Mouse (Mus musculus) liver, embryonic 11.5 days (tissue): ENCODE data around the gene Dazap2. TPM values are rescaled to one million over a fixed set of nuclear protein-coding genes. Genes with fewer than 3 reads are reported as not detected.
A peak's percentile ranks its signal among the peaks of the same experiment; 100 is the strongest.

Source experiments
- ATAC-seq: fragments of 200-750 bp; cut with Nextera tagmentation; replicated peaks from 2 replicates; pipeline ENCODE4 v1.8.0; 2017; ENCODE audit warnings: moderate number of reproducible peaks, mild to moderate bottlenecking, moderate TSS enrichment, moderate library complexity; ENCODE audit not compliant: low FRiP score
- DNase-seq: peaks from one replicate; pipeline ENCODE4 v3.0.0-alpha.2; 2017; ENCODE audit warnings: low spot score
- H3K27ac ChIP-seq: fragments of 300-500 bp; sonication (generic); 2 replicates; pipeline ENCODE4 v1.5.1; 2014; ENCODE audit warnings: mild to moderate bottlenecking, low read depth, low read length, control low read depth
- H3K27me3 ChIP-seq: fragments of 300-500 bp; sonication (generic); replicated peaks from 2 replicates; pipeline ENCODE4 v1.6.1; 2014; ENCODE audit warnings: low read length, mixed read lengths; ENCODE audit not compliant: control insufficient read depth, insufficient read depth
- H3K36me3 ChIP-seq: fragments of 300-500 bp; sonication (generic); 2 replicates; pipeline ENCODE4 v1.6.1; 2014; ENCODE audit warnings: mild to moderate bottlenecking, low read length, moderate library complexity, mixed read lengths; ENCODE audit not compliant: control insufficient read depth, insufficient read depth
- H3K4me1 ChIP-seq: fragments of 300-500 bp; sonication (generic); replicated peaks from 2 replicates; pipeline ENCODE4 v1.6.1; 2014; ENCODE audit warnings: low read length, mixed read lengths; ENCODE audit not compliant: control insufficient read depth, insufficient read depth
- H3K4me2 ChIP-seq: fragments of 300-500 bp; sonication (generic); 2 replicates; pipeline ENCODE4 v1.6.1; 2014; ENCODE audit warnings: mild to moderate bottlenecking, control low read depth, moderate library complexity
- H3K4me3 ChIP-seq: fragments of 300-500 bp; sonication (generic); 2 replicates; pipeline ENCODE4 v1.5.1; 2014; ENCODE audit warnings: low read depth, low read length, control low read depth
- H3K9ac ChIP-seq: fragments of 300-500 bp; sonication (generic); 2 replicates; pipeline ENCODE4 v1.6.1; 2014; ENCODE audit warnings: low read depth, low read length, control low read depth
- H3K9me3 ChIP-seq: fragments of 300-500 bp; sonication (generic); 2 replicates; pipeline ENCODE4 v1.6.1; 2016; ENCODE audit warnings: low read length, inconsistent platforms, mixed read lengths; ENCODE audit not compliant: control insufficient read depth
- WGBS: fragments of 180-500 bp; shearing (Covaris S2); extraction: QIAGEN DNeasy Blood & Tissue Kit; methylation state at CpG from one replicate; pipeline ENCODE4 v1.1.7; 2014; 5-methylcytosine and 5-hydroxymethylcytosine counted together
- polyA plus RNA-seq: library from polyadenylated mRNA; unstranded; fragments of >200 nt; fragmentation: Nextera tagmentation; extraction: Ambion mirVana; gene quantifications from 2 replicates; pipeline ENCODE4 v1.2.1, GENCODE M21; 2014

Dazap2 gene
- polyA plus RNA-seq, 1 experiment from 2014 or later = 256 TPM

DNA sequence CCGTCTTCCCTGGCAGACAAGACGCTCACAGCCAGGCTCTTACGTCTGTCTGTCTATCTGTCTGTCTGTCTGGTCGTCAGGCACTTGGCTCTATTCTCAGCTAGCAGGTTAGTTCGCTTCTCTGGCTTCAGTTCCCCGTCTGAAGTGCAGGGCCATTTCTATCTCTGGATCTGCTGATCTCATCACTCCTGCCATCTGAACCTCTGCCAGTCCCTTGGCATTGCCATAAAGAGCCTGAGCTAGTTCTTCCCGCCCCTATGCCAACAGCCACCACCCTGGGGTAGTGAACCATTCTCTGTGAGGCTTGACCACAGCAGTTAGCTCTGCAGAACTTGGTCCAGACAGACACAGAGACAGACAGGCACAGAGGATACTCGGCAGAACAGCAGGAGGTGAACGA, 45.2 kb downstream of the Dazap2 start:
- no peak overlapping the region for H3K27ac ChIP-seq
- no peaks in the 10 kb centered on the region; the same call in 1 of the 2 replicates for H3K36me3 ChIP-seq
- no peak overlapping the region for H3K4me2 ChIP-seq
- H3K27me3 ChIP-seq = no peaks in the 10 kb centered on the region
- 77% methylated on average over 9 of the region's 9 CpGs for WGBS
- DNase-seq (no peak), ATAC-seq (no peak)
- H3K9ac ChIP-seq = no peak overlapping the region
- H3K4me1 ChIP-seq = peaks cover 5% of the 10 kb centered on the region
- H3K4me3 ChIP-seq = no peak overlapping the region
- no peaks in the 10 kb centered on the region for H3K9me3 ChIP-seq

DNA sequence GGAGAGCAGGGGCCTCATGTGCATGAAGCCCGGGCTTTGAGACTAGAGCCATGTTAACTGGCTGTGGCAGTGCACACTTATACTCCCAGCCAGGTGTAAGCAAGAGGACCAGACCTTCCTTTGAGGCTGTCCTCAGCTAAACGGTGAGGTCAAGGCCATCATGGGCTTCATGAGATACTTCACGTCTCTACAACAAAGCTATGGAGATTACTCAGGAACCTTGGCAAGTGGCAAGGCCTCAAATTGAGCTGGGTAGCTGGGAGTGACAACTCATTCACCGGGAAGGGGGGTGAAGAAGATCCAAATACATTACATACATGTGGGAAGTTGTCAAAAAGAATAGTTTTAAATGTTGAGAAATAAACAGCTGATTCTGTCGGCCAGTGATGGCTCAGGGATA, 45.7 kb downstream of the Dazap2 start:
- H3K4me2 ChIP-seq = no peak overlapping the region
- H3K27ac ChIP-seq = no peak overlapping the region
- H3K27me3 ChIP-seq = no peaks in the 10 kb centered on the region
- no peak overlapping the region for H3K4me3 ChIP-seq
- DNase-seq (no peak), ATAC-seq (no peak)
- no peaks in the 10 kb centered on the region; the same call in 1 of the 2 replicates for H3K36me3 ChIP-seq
- H3K9me3 ChIP-seq = no peaks in the 10 kb centered on the region
- 87% methylated on average over 5 of the region's 5 CpGs for WGBS
- no peak overlapping the region for H3K9ac ChIP-seq
- H3K4me1 ChIP-seq = peaks cover 10% of the 10 kb centered on the region

DNA sequence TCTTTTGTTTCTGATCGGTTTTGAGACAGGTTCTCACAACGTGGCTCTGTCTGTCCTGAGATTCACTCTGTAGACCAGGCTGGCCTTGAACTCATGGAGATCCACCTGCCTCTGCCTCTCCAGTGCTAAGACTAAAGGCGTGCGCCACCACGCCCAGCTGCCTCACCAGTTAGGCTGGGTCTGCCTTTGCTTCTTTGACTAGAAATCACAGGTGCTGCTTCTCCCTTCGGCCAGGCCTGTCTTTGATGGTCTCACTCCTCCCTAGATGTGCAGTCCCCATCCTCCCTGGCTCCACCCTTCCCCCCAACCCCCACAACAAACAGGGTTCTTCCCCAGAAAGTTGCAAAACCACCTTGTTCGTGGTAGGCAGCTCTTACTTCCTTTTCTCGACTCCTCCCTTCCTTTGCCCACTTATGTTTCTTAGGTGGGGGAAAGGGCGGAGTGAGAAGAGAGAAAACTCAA, 49.7 kb downstream of the Dazap2 start:
- WGBS = 50% methylated on average over 9 of the region's 9 CpGs
- no peak for ATAC-seq
- no peak overlapping the region for H3K27ac ChIP-seq
- no peaks in the 10 kb centered on the region for H3K27me3 ChIP-seq
- H3K9me3 ChIP-seq = no peaks in the 10 kb centered on the region
- H3K9ac ChIP-seq = no peak overlapping the region
- H3K4me2 ChIP-seq = no peak overlapping the region
- H3K4me1 ChIP-seq = peaks cover 37% of the 10 kb centered on the region
- H3K36me3 ChIP-seq = no peaks in the 10 kb centered on the region
- DNase-seq = no peak
- no peak overlapping the region for H3K4me3 ChIP-seq

DNA sequence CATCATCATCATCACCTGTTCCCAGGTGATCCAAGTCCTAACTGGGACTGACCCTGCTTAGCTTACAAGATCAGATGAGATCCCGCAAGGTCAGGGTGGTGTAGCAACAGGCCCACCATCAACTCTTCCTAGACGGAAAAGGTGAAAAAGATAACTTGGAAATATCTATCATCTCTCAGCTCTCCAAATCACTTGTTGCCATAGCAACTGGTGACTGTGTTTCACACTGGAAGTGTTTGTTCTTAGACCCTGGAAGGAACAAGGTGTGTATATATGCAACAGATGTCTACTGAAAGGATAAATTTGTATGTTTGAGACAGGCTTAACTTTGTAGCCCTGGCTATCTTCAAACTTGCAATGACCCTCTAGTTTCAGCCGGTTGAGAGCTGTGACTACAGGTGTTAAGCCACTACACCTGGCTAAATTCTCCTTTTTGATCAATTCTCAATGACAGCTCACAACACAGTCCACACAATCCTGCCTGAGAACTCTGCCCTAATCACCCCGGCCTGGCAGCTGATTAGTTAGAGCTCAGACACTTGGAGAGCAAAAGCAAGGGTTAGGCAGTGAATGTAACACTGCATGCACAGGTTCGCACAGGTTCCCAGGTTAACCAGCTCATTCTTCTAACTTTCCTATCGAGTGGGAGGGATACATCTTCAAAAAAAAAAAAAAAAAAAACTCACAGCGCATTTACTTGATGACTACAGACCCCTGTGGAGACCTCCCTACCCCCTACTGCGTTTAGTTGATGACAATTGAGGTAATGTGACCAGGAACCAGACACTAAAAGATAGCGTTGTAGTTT, 50.5 kb downstream of the Dazap2 start:
- Histone ChIP-seq H3K36me3 (no peaks in the 10 kb centered on the region), H3K4me3 (peak overlapping the region; percentile 18), H3K27ac (peak overlapping the region; percentile 57; the same call in 1 of the 2 replicates), H3K4me1 (peaks cover 37% of the 10 kb centered on the region), H3K9ac (no peak overlapping the region), H3K9me3 (no peaks in the 10 kb centered on the region), H3K4me2 (peak overlapping the region; percentile 64), H3K27me3 (no peaks in the 10 kb centered on the region)
- ATAC-seq (no peak), DNase-seq (no peak)
- WGBS = 30% methylated on average over 9 of the region's 9 CpGs

DNA sequence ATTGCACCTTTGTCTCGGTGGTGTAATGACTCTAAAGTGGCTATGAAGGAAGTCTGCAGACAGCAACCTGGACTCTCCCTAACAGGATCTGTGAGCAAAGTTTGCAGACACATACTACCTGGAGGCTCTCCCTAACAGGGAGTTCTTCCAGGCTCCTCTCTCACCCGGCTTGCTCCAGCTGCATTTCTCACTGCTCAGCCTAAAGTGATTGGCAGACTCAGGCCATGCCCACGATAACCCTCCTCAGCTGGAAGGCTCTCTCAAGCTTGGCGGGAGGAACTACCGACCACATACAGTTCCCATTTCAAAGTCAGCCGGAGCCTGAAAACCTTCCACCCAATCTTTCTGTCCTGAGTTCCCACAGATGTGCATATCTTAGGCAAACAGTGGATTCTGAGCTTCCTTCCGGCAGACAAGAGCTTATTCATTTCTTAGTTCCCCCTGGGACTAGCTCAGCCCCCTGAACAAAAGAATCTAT, 51.1 kb downstream of the Dazap2 start:
- DNase-seq (no peak), ATAC-seq (0 out of 2 replicates have a peak, but pooled peaks have one; percentile 35)
- H3K27ac ChIP-seq = peak overlapping the region; percentile 70
- H3K9me3 ChIP-seq = no peaks in the 10 kb centered on the region
- no peaks in the 10 kb centered on the region for H3K36me3 ChIP-seq
- 0 out of 2 replicates have a peak overlapping the region, but pooled peaks have one; percentile 12 for H3K9ac ChIP-seq
- H3K4me3 ChIP-seq = peak overlapping the region; percentile 18
- no peaks in the 10 kb centered on the region for H3K27me3 ChIP-seq
- H3K4me1 ChIP-seq = peaks cover 37% of the 10 kb centered on the region
- 2% methylated on average over 7 of the region's 7 CpGs for WGBS
- peak overlapping the region; percentile 64 for H3K4me2 ChIP-seq

DNA sequence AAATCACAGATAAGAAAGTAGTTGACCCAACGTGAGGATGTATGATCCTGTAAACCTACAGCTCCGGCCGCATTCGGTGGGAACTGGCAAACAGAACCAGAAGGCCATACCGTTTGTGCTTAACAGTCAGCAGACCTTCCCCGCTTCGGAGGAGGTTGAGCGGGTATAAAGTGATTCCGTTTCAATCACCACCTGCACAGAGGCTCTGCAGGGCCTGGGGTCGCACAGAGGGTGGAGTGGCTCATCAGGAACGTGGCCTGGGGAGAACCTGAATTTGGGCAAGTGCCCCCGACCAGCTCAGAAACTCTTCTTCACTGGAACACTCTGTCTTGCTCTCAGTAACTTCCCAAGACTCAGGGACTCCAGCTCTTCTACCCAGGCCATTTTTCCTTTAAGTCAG, 51.7 kb downstream of the Dazap2 start:
- Histone ChIP-seq H3K4me1 (peaks cover 37% of the 10 kb centered on the region), H3K4me3 (peak overlapping the region; percentile 28), H3K27me3 (no peaks in the 10 kb centered on the region), H3K27ac (peak overlapping the region; percentile 70), H3K4me2 (peak overlapping the region; percentile 64), H3K36me3 (no peaks in the 10 kb centered on the region), H3K9ac (no peak overlapping the region; the same call in 1 of the 2 replicates), H3K9me3 (no peaks in the 10 kb centered on the region)
- no peak for DNase-seq
- ATAC-seq = no peak
- 10% methylated on average over 12 of the region's 12 CpGs for WGBS

DNA sequence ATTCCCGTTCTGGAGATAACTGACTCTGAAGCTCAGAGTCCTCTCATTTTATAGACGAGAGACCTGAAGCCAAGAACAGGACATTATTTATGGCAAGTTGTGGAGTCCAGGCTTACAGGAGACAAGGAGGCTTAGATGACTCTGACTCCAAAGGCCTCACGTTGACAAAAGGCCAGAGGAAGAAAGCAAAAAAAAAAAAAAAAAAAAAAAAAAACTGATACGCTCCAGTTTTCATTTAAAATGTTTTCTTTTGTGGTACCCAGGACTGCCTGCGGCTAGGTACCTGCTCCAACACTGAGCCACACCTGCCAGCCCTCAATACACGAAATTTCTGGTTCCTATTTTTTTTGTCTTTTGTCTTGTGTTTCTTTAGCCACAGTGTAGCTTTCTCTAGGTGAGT, 52.3 kb downstream of the Dazap2 start:
- ATAC-seq (no peak), DNase-seq (no peak)
- Histone ChIP-seq H3K9me3 (no peaks in the 10 kb centered on the region), H3K4me3 (peak overlapping the region; percentile 63), H3K4me1 (peaks cover 37% of the 10 kb centered on the region), H3K27ac (peak overlapping the region; percentile 70; the same call in 1 of the 2 replicates), H3K36me3 (no peaks in the 10 kb centered on the region), H3K4me2 (peak overlapping the region; percentile 64), H3K9ac (0 out of 2 replicates have a peak overlapping the region, but pooled peaks have one; percentile 44), H3K27me3 (no peaks in the 10 kb centered on the region)
- WGBS = 41% methylated on average over 6 of the region's 6 CpGs

DNA sequence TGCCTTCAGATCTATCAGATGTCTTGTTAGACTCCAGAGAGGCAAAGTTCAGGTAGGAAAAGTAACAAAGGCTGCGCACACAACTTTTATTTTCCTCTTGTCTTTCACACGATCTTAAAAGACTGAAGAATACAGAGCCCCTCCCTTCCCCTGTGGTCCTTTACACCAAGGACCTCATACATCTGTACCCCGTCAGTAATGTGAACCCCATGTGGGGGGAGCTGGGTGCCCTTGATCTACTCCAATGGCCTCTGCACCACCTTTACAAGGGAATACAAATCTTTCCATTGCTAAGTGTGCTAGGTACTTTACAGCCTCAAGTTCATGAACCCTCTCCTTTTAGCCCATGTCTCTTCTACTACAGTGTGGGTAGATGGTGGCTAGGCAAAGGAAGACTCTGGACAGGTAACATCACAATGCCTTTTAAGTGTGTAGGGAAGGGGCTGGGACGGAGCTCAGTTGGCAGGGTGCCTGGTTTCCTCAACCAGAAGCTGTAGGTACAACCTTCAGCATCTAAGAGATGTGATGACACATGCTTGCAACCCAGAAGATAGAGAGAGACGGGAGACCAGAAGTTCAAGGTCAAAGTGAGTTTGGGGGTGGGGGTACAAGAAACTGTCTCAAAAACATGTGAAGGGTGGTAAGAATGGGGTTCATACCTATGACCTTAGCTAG, 52.9 kb downstream of the Dazap2 start:
- no peaks in the 10 kb centered on the region for H3K27me3 ChIP-seq
- no peak for DNase-seq
- WGBS = 63% methylated on average over 5 of the region's 5 CpGs
- H3K4me3 ChIP-seq = peak overlapping the region; percentile 63
- H3K4me2 ChIP-seq = peak overlapping the region; percentile 64
- H3K9ac ChIP-seq = peak overlapping the region; percentile 44; the same call in 1 of the 2 replicates
- no peaks in the 10 kb centered on the region for H3K9me3 ChIP-seq
- peaks cover 38% of the 10 kb centered on the region for H3K4me1 ChIP-seq
- no peak for ATAC-seq
- H3K36me3 ChIP-seq = no peaks in the 10 kb centered on the region
- peak overlapping the region; percentile 26; the same call in 1 of the 2 replicates for H3K27ac ChIP-seq
